Mouse (Mus musculus) lung, postnatal 0 days (tissue): ENCODE measurements at regions not wholly inside any gene's neighbourhood (a gene's known extent, or its start where the extent isn't known, plus 50 kb on each side); places are given as distances from the start of the nearest gene placed in this dataset.

Experiments
- ATAC-seq: fragments of 200-750 bp; cut with Nextera tagmentation; 2 replicates; pipeline ENCODE4 v1.8.0; 2017; ENCODE audit warnings: moderate library complexity
- DNase-seq: peaks from one replicate; pipeline ENCODE4 v3.0.0-alpha.2; 2016; ENCODE audit warnings: low spot score
- H3K27ac ChIP-seq: fragments of 300-500 bp; sonication (generic); 2 replicates; pipeline ENCODE4 v1.5.1; 2014; ENCODE audit warnings: antibody characterized with exemption, mild to moderate bottlenecking, low read length, mixed read lengths
- H3K27me3 ChIP-seq: fragments of 300-500 bp; sonication (generic); replicated peaks from 2 replicates; pipeline ENCODE4 v1.6.1; 2014; ENCODE audit warnings: low read length, mixed read lengths; ENCODE audit not compliant: insufficient read depth
- H3K36me3 ChIP-seq: fragments of 300-500 bp; sonication (generic); 2 replicates; pipeline ENCODE4 v1.6.1; 2014; ENCODE audit warnings: low read length, mixed read lengths; ENCODE audit not compliant: insufficient read depth
- H3K4me1 ChIP-seq: fragments of 300-500 bp; sonication (generic); 2 replicates; pipeline ENCODE4 v1.6.1; 2014; ENCODE audit warnings: antibody characterized with exemption, low read depth, low read length, mixed read lengths; ENCODE audit not compliant: insufficient read depth
- H3K4me2 ChIP-seq: fragments of 300-500 bp; sonication (generic); replicated peaks from 2 replicates; pipeline ENCODE4 v1.6.1; 2014; ENCODE audit warnings: low read depth, mild to moderate bottlenecking, low read length, moderate library complexity, mixed read lengths
- H3K4me3 ChIP-seq: fragments of 300-500 bp; sonication (generic); 2 replicates; pipeline ENCODE4 v1.5.1; 2014; ENCODE audit warnings: low read depth, low read length
- H3K9ac ChIP-seq: fragments of 300-500 bp; sonication (generic); replicated peaks from 2 replicates; pipeline ENCODE4 v1.6.1; 2014; ENCODE audit warnings: low read depth, mild to moderate bottlenecking
- H3K9me3 ChIP-seq: fragments of 300-500 bp; sonication (generic); 2 replicates; pipeline ENCODE4 v1.6.1; 2016; ENCODE audit warnings: low read length, mixed read lengths
- CTCF ChIP-seq: IDR thresholded peaks from 2 replicates; pipeline ENCODE4 v1.5.1; 2016; ENCODE audit warnings: antibody characterized with exemption, mild to moderate bottlenecking
- EP300 ChIP-seq: IDR thresholded peaks from 2 replicates; pipeline ENCODE4 v1.6.1; 2016; ENCODE audit warnings: antibody characterized with exemption, mild to moderate bottlenecking, control low read depth
- WGBS: fragments of 180-500 bp; shearing (Covaris S2); extraction: QIAGEN DNeasy Blood & Tissue Kit; methylation state at CpG from one replicate; pipeline ENCODE4 v1.1.7; 2014; 5-methylcytosine and 5-hydroxymethylcytosine counted together

- Histone ChIP-seq H3K36me3 (no peaks in the 10 kb centered on the region), H3K9ac (no peak overlapping the region), H3K27me3 (no peaks in the 10 kb centered on the region), H3K4me3 (no peak overlapping the region), H3K27ac (no peak overlapping the region), H3K4me1 (no peaks in the 10 kb centered on the region), H3K4me2 (no peak overlapping the region), H3K9me3 (no peaks in the 10 kb centered on the region)
- 68% methylated on average over 4 of the region's 4 CpGs for WGBS
- peak; percentile 21 for DNase-seq
- TF ChIP-seq EP300 (no peak), CTCF (no peak)
- ATAC-seq = no peak; the same call in 1 of the 2 replicates
Measured at GRCm38 (mm10) chrX:11855910-11856309, 304.2 kb downstream of the Bcor start.

- no peak overlapping the region for H3K27ac ChIP-seq
- no peaks in the 10 kb centered on the region for H3K4me1 ChIP-seq
- no peaks in the 10 kb centered on the region for H3K9me3 ChIP-seq
- WGBS = 59% methylated on average over 9 of the region's 9 CpGs
- no peak overlapping the region for H3K4me2 ChIP-seq
- TF ChIP-seq CTCF (peak; percentile 46), EP300 (no peak)
- H3K4me3 ChIP-seq = no peak overlapping the region
- no peak overlapping the region for H3K9ac ChIP-seq
- no peak for ATAC-seq
- DNase-seq = no peak
- H3K36me3 ChIP-seq = no peaks in the 10 kb centered on the region
- H3K27me3 ChIP-seq = no peaks in the 10 kb centered on the region
Measured at GRCm38 (mm10) chrX:11859396-11859795, 300.8 kb downstream of the Bcor start.

- Histone ChIP-seq H3K9ac (no peak overlapping the region), H3K4me3 (no peak overlapping the region), H3K9me3 (no peaks in the 10 kb centered on the region), H3K27ac (no peak overlapping the region), H3K4me2 (no peak overlapping the region), H3K4me1 (no peaks in the 10 kb centered on the region), H3K27me3 (no peaks in the 10 kb centered on the region), H3K36me3 (no peaks in the 10 kb centered on the region)
- ATAC-seq (no peak), DNase-seq (no peak)
- TF ChIP-seq EP300 = no peak
- TF ChIP-seq CTCF = no peak
- WGBS = 58% methylated on average over 11 of the region's 11 CpGs
Measured at GRCm38 (mm10) chrX:11861119-11861708, 298.9 kb downstream of the Bcor start.

- Histone ChIP-seq H3K9ac (no peak overlapping the region), H3K9me3 (no peaks in the 10 kb centered on the region), H3K27me3 (no peaks in the 10 kb centered on the region), H3K4me3 (no peak overlapping the region), H3K4me2 (no peak overlapping the region), H3K4me1 (no peaks in the 10 kb centered on the region), H3K27ac (no peak overlapping the region), H3K36me3 (no peaks in the 10 kb centered on the region)
- TF ChIP-seq CTCF (no peak), EP300 (no peak)
- 29% methylated on average over 5 of the region's 8 CpGs for WGBS
- DNase-seq (no peak), ATAC-seq (no peak)
Measured at GRCm38 (mm10) chrX:11861892-11862291, 298.3 kb downstream of the Bcor start.

- Histone ChIP-seq H3K4me3 (no peak overlapping the region), H3K9me3 (no peaks in the 10 kb centered on the region), H3K9ac (no peak overlapping the region), H3K27ac (no peak overlapping the region), H3K27me3 (no peaks in the 10 kb centered on the region), H3K36me3 (no peaks in the 10 kb centered on the region), H3K4me2 (no peak overlapping the region), H3K4me1 (no peaks in the 10 kb centered on the region)
- 72% methylated on average over 3 of the region's 3 CpGs for WGBS
- ATAC-seq = no peak
- TF ChIP-seq EP300 = no peak
- no peak for TF ChIP-seq CTCF
- DNase-seq = no peak
Measured at GRCm38 (mm10) chrX:11863106-11863505, 297.0 kb downstream of the Bcor start.

GRCm38 (mm10) chrX:11873913-11874312 is 286.2 kb downstream of the Bcor start:
- DNase-seq (no peak), ATAC-seq (no peak)
- Histone ChIP-seq H3K27ac (no peak overlapping the region), H3K4me3 (no peak overlapping the region), H3K9me3 (no peaks in the 10 kb centered on the region), H3K4me1 (no peaks in the 10 kb centered on the region), H3K9ac (no peak overlapping the region), H3K36me3 (no peaks in the 10 kb centered on the region), H3K4me2 (no peak overlapping the region), H3K27me3 (no peaks in the 10 kb centered on the region)
- TF ChIP-seq CTCF = no peak
- TF ChIP-seq EP300 = no peak
- WGBS = 84% methylated on average over 6 of the region's 6 CpGs

GRCm38 (mm10) chrX:11876636-11877035 is 283.5 kb downstream of the Bcor start:
- DNase-seq = no peak
- Histone ChIP-seq H3K9ac (no peak overlapping the region), H3K27me3 (no peaks in the 10 kb centered on the region), H3K27ac (no peak overlapping the region), H3K4me1 (no peaks in the 10 kb centered on the region), H3K36me3 (no peaks in the 10 kb centered on the region), H3K4me2 (no peak overlapping the region), H3K9me3 (no peaks in the 10 kb centered on the region), H3K4me3 (no peak overlapping the region)
- no peak for ATAC-seq
- 67% methylated on average over 7 of the region's 7 CpGs for WGBS
- TF ChIP-seq CTCF (no peak), EP300 (no peak)
